In the genomic region with DNA sequence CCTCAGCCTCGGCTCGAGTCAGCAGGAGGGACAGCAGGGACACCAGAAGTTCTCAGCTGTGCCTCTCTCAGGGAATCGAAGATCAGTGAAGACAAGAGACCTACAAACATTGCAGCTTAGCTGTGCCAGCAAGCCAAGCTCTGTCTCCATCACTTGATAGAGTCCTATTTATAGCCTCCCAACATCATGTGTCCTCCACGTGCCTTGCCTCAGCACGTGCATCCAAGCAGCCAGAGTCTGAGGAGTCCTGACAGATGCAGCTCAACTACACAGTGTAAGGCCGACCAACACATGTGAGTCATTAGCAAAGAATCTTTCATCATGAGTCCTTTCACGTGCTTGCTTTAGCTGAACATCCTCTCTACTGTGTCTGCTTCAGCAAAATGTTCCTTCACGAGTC, we compare ENCODE assay signal across 13 mouse cellular contexts. TPM values are rescaled to one million over a fixed set of nuclear protein-coding genes. Genes with fewer than 3 reads are reported as not detected.
DNase-seq lines count a peak whose midpoint lies in the region; ATAC-seq lines count a peak whose summit lies in the region.
"Had no signal": no experiment of that assay in that cellular context is flagged by ENCODE, and none has a peak within 500 bp of the region (broad histone marks: within the 10 kb centered on the region; RNA-seq: fewer than 3 reads in every experiment).

No protein-coding gene starts in this region.

- H3K4me2 ChIP-seq in midbrain, embryonic 13.5 days (replicated peaks) = no peak overlapping the region
- H3K4me2 ChIP-seq: lung, embryonic 14.5 days; neural tube, embryonic 13.5 days had no signal

- peaks cover 24% of the 10 kb centered on the region for H3K36me3 ChIP-seq in midbrain, embryonic 13.5 days

- no peak for ATAC-seq in midbrain, embryonic 13.5 days

- H3K9ac ChIP-seq in midbrain, embryonic 13.5 days (replicated peaks) = no peak overlapping the region
- H3K9ac ChIP-seq: lung, embryonic 14.5 days; neural tube, embryonic 13.5 days had no signal

- peak; percentile 38 for DNase-seq in layer of hippocampus, adult 11-12 months (ENCODE audit: low spot score)
- DNase-seq in layer of hippocampus, adult 9-10 months (ENCODE audit: low spot score) = no peak
- DNase-seq in Muller cell, postnatal 12 days (ENCODE audit: inconsistent ontology term) = peak; percentile 25
- DNase-seq in heart, adult 11 months = peak; percentile 99
- DNase-seq in layer of hippocampus, postnatal 36 days = peak; percentile 3 to 11
- no peak for DNase-seq in embryo, embryonic 11 days
- no peak for DNase-seq in urinary bladder, postnatal 14 days (ENCODE audit: low spot score)
- DNase-seq: kidney, postnatal 14 days; lung, embryonic 14.5 days had no signal

- WGBS in midbrain, embryonic 13.5 days = 93% methylated on average over 8 of the region's 8 CpGs

- no peaks in the 10 kb centered on the region for H3K9me3 ChIP-seq in midbrain, embryonic 13.5 days
- H3K9me3 ChIP-seq: neural tube, embryonic 13.5 days had no signal

- H3K27ac ChIP-seq in midbrain, embryonic 13.5 days = no peak overlapping the region
- H3K27ac ChIP-seq: neural tube, embryonic 13.5 days had no signal

- H3K4me3 ChIP-seq in midbrain, embryonic 13.5 days (replicated peaks) = no peak overlapping the region
- H3K4me3 ChIP-seq: neural tube, embryonic 13.5 days had no signal

- H3K4me1 ChIP-seq in midbrain, embryonic 13.5 days (replicated peaks) = peaks cover 14% of the 10 kb centered on the region

- H3K27me3 ChIP-seq in midbrain, embryonic 13.5 days = no peaks in the 10 kb centered on the region
- H3K27me3 ChIP-seq: neural tube, embryonic 13.5 days had no signal

RNA-seq across cellular contexts. Expression of a gene that starts 2.6 kb away (rescaled TPM):
- 10 to 100 TPM; 36.9 to 45.0 TPM for total RNA-seq in layer of hippocampus, postnatal 36 days (2021)
- polyA plus RNA-seq in midbrain, embryonic 13.5 days (2015; fragmentation: Nextera tagmentation; extraction: Ambion mirVana) = 26.6 and 27.5 TPM in 2 replicates

RNA-seq across cellular contexts. Expression of a gene that starts 7.6 kb away (rescaled TPM):
- total RNA-seq in layer of hippocampus, postnatal 36 days (2021) = 10 to 100 TPM; 21.9 to 26.7 TPM
- 21.6 and 23.1 TPM in 2 replicates for polyA plus RNA-seq in midbrain, embryonic 13.5 days (2015; fragmentation: Nextera tagmentation; extraction: Ambion mirVana)

RNA-seq across cellular contexts. Expression of a gene that starts 25.7 kb away (rescaled TPM):
- total RNA-seq in layer of hippocampus, postnatal 36 days (2021) = not detected
- not detected in 2 replicates for polyA plus RNA-seq in midbrain, embryonic 13.5 days (2015; fragmentation: Nextera tagmentation; extraction: Ambion mirVana)
- polyA plus RNA-seq: gonadal fat pad, adult 2 months; lung, embryonic 14.5 days; neural tube, embryonic 13.5 days; stomach, embryonic 16.5 days had no signal

RNA-seq across cellular contexts. Expression of a gene that starts 44.7 kb away (rescaled TPM):
- under 1 TPM; 0.20 to 0.43 TPM for total RNA-seq in layer of hippocampus, postnatal 36 days (2021)
- 0.30 and 0.47 TPM in 2 replicates for polyA plus RNA-seq in midbrain, embryonic 13.5 days (2015; fragmentation: Nextera tagmentation; extraction: Ambion mirVana)

Comparison
In these comparisons a context has a peak if more than half of its experiments do, and no peak if none do; other contexts are left out.
1. DNase-seq: peak in layer of hippocampus, adult 11-12 months (single experiment), Muller cell, postnatal 12 days (single experiment), heart, adult 11 months (single experiment) and layer of hippocampus, postnatal 36 days (2 of 2); none in layer of hippocampus, adult 9-10 months (single experiment), embryo, embryonic 11 days (single experiment) and urinary bladder, postnatal 14 days (single experiment).